16 mouse cellular contexts compared by ENCODE assay signal in the genomic region with DNA sequence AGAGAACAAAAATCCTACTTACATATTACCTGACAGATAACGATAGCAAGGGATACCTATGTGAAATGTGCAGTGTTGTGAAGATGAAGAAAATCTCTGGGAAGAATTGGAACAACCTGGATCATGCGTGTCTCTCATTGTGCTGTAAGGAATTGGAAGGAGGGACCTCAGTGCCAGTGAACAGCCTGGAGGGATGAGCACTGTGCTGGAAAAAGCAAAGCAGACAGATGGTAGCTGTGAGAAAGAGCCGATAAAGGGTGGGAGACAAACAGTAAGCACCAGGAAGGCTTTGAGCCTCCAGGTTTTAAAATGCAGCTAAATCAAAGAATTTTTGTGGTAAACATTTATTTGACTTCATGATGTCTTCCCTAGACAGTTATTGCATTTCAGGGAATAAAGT.
DNase-seq lines count a peak whose midpoint lies in the region; ATAC-seq lines count a peak whose summit lies in the region.
"Had no signal": no experiment of that assay in that cellular context is flagged by ENCODE, and none has a peak within 500 bp of the region (broad histone marks: within the 10 kb centered on the region; RNA-seq: fewer than 3 reads in every experiment).

No protein-coding gene starts in this region.

- H3K36me3 ChIP-seq in forebrain, embryonic 16.5 days (ENCODE audit: control insufficient read depth, insufficient read depth) = no peaks in the 10 kb centered on the region
- H3K36me3 ChIP-seq in kidney, embryonic 16.5 days (ENCODE audit: insufficient read depth, low read length) = no peaks in the 10 kb centered on the region
- H3K36me3 ChIP-seq: heart, embryonic 10.5 days; intestine, embryonic 15.5 days; limb, embryonic 15.5 days; midbrain, embryonic 10.5 days had no signal

- H3K4me1 ChIP-seq in forebrain, embryonic 16.5 days (replicated peaks; ENCODE audit: control insufficient read depth, insufficient read depth, low read length) = no peaks in the 10 kb centered on the region
- no peaks in the 10 kb centered on the region for H3K4me1 ChIP-seq in kidney, embryonic 16.5 days (ENCODE audit: insufficient read depth, low read length)
- H3K4me1 ChIP-seq: heart, embryonic 10.5 days; intestine, embryonic 15.5 days; limb, embryonic 15.5 days; midbrain, embryonic 10.5 days had no signal

- WGBS in forebrain, embryonic 16.5 days = 58% methylated on average over 3 of the region's 3 CpGs
- WGBS in kidney, embryonic 16.5 days = 83% methylated on average over 3 of the region's 3 CpGs

- H3K4me3 ChIP-seq in forebrain, embryonic 16.5 days (replicated peaks; ENCODE audit: low read length) = no peak overlapping the region
- no peak overlapping the region for H3K4me3 ChIP-seq in kidney, embryonic 16.5 days (ENCODE audit: low read length)
- H3K4me3 ChIP-seq: heart, embryonic 10.5 days; intestine, embryonic 15.5 days; limb, embryonic 15.5 days; midbrain, embryonic 10.5 days had no signal

- no peaks in the 10 kb centered on the region for H3K9me3 ChIP-seq in forebrain, embryonic 16.5 days (ENCODE audit: control insufficient read depth, low read length)
- no peaks in the 10 kb centered on the region for H3K9me3 ChIP-seq in kidney, embryonic 16.5 days (ENCODE audit: low read length)
- H3K9me3 ChIP-seq: heart, embryonic 10.5 days; intestine, embryonic 15.5 days; limb, embryonic 15.5 days; midbrain, embryonic 10.5 days had no signal

- peak; percentile 38 to 62 for DNase-seq in cerebellum, postnatal 14 days
- no peak for DNase-seq in cerebellum, adult 8-10 months
- peak; percentile 20 for DNase-seq in layer of hippocampus, adult 11-12 months (ENCODE audit: low spot score)
- DNase-seq in layer of hippocampus, postnatal 10 days (ENCODE audit: low spot score in 2 of 2) = no peak
- peak; percentile 6 to 15 for DNase-seq in left cerebral cortex, postnatal 14 days (ENCODE audit: low spot score in 2 of 2)
- DNase-seq: gastrocnemius, postnatal 14 days; liver, postnatal 0 days had no signal

- H3K4me2 ChIP-seq in forebrain, embryonic 16.5 days (ENCODE audit: low read length) = no peak overlapping the region
- no peak overlapping the region for H3K4me2 ChIP-seq in kidney, embryonic 16.5 days (replicated peaks; ENCODE audit: low read depth, low read length)
- H3K4me2 ChIP-seq: intestine, embryonic 15.5 days; limb, embryonic 15.5 days had no signal

- H3K9ac ChIP-seq in forebrain, embryonic 16.5 days (replicated peaks; ENCODE audit: low read depth, low read length) = no peak overlapping the region
- H3K9ac ChIP-seq in kidney, embryonic 16.5 days (replicated peaks; ENCODE audit: low read length) = no peak overlapping the region
- H3K9ac ChIP-seq: intestine, embryonic 15.5 days; limb, embryonic 15.5 days; liver, postnatal 0 days had no signal

- no peak overlapping the region for H3K27ac ChIP-seq in forebrain, embryonic 16.5 days (ENCODE audit: low read length)
- H3K27ac ChIP-seq in kidney, embryonic 16.5 days (ENCODE audit: low read length) = no peak overlapping the region
- H3K27ac ChIP-seq: heart, embryonic 10.5 days; intestine, embryonic 15.5 days; kidney, postnatal 0 days; limb, embryonic 15.5 days; midbrain, embryonic 10.5 days had no signal

- peak; percentile 86 for ATAC-seq in forebrain, embryonic 16.5 days
- no peak for ATAC-seq in kidney, embryonic 16.5 days (ENCODE audit: low FRiP score, low TSS enrichment)
- ATAC-seq in erythroid progenitor cell, adult 5-6 weeks (replicated peaks; ENCODE audit: low FRiP score, poor library complexity, severe bottlenecking) = no peak
- ATAC-seq: activated CD4-positive, CD25-positive, alpha-beta regulatory T cell, adult 4 months; intestine, embryonic 15.5 days; liver, postnatal 0 days had no signal

- intact Hi-C loops in left cerebral cortex, postnatal 14 days (cut with DNase I) = no loop called here

- H3K27me3 ChIP-seq in forebrain, embryonic 16.5 days (replicated peaks; ENCODE audit: control insufficient read depth, insufficient read depth, low read length) = no peaks in the 10 kb centered on the region
- H3K27me3 ChIP-seq in kidney, embryonic 16.5 days (ENCODE audit: insufficient read depth, low read length) = no peaks in the 10 kb centered on the region
- H3K27me3 ChIP-seq: intestine, embryonic 15.5 days; limb, embryonic 15.5 days had no signal

Comparison
In these comparisons a context has a peak if more than half of its experiments do, and no peak if none do; other contexts are left out.
1. DNase-seq: peak in cerebellum, postnatal 14 days (2 of 2), layer of hippocampus, adult 11-12 months (single experiment) and left cerebral cortex, postnatal 14 days (2 of 2); none in cerebellum, adult 8-10 months (single experiment) and layer of hippocampus, postnatal 10 days (0 of 2).